Mouse (Mus musculus) thymus, adult 2 months (tissue): ENCODE data around the gene Egln1. TPM values are rescaled to one million over a fixed set of nuclear protein-coding genes. Genes with fewer than 3 reads are reported as not detected.

Source experiments
- DNase-seq: peaks from one replicate; pipeline ENCODE4 v3.0.0; 2021
- H3K27ac ChIP-seq: fragments of 200-500 bp; 2 replicates; pipeline ENCODE4 v1.5.1; 2012; ENCODE audit warnings: low read length, control low read depth; ENCODE audit not compliant: control insufficient read depth, insufficient read depth
- H3K27me3 ChIP-seq: fragments of 200-500 bp; 2 replicates; pipeline ENCODE4 v1.6.1; 2012; ENCODE audit warnings: mild to moderate bottlenecking, low read length, moderate library complexity, mixed read lengths; ENCODE audit not compliant: control insufficient read depth, insufficient read depth
- H3K36me3 ChIP-seq: fragments of 200-500 bp; 2 replicates; pipeline ENCODE4 v1.6.1; 2012; ENCODE audit warnings: mild to moderate bottlenecking, low read length, moderate library complexity; ENCODE audit not compliant: control insufficient read depth, insufficient read depth
- H3K4me1 ChIP-seq: fragments of 200-500 bp; replicated peaks from 2 replicates; pipeline ENCODE4 v1.6.1; 2012; ENCODE audit warnings: low read length; ENCODE audit not compliant: control insufficient read depth, insufficient read depth
- H3K4me3 ChIP-seq: fragments of 200-500 bp; 2 replicates; pipeline ENCODE4 v1.5.1; 2012; ENCODE audit warnings: mild to moderate bottlenecking, low read length, control low read depth, moderate library complexity; ENCODE audit not compliant: control insufficient read depth, insufficient read depth
- CTCF ChIP-seq: fragments of 200-500 bp; IDR thresholded peaks from 2 replicates; pipeline ENCODE4 v1.5.1; 2012; ENCODE audit warnings: mild to moderate bottlenecking, control low read depth, low read length, moderate library complexity, borderline replicate concordance; ENCODE audit not compliant: control insufficient read depth, poor library complexity, insufficient read depth; ENCODE audit errors: extremely low read depth
- POLR2A ChIP-seq: fragments of 200-500 bp; IDR thresholded peaks from 2 replicates; pipeline ENCODE4 v1.6.1; 2012; ENCODE audit warnings: mild to moderate bottlenecking, low read length, control low read depth, moderate library complexity; ENCODE audit not compliant: control insufficient read depth, poor library complexity, insufficient read depth; ENCODE audit errors: extremely low read depth
- WGBS: fragments of 180-500 bp; shearing (Covaris S2); methylation state at CpG from one replicate; pipeline ENCODE4 v1.1.7; 2018; 5-methylcytosine and 5-hydroxymethylcytosine counted together
- polyA plus RNA-seq: library from polyadenylated mRNA; depleted of rRNA; stranded (reverse); fragments of >200 nt; gene quantifications from 2 replicates; pipeline ENCODE4 v1.2.3, GENCODE M21; 2012

Gene Egln1
- polyA plus RNA-seq, 1 experiment = 40.5 TPM

DNA sequence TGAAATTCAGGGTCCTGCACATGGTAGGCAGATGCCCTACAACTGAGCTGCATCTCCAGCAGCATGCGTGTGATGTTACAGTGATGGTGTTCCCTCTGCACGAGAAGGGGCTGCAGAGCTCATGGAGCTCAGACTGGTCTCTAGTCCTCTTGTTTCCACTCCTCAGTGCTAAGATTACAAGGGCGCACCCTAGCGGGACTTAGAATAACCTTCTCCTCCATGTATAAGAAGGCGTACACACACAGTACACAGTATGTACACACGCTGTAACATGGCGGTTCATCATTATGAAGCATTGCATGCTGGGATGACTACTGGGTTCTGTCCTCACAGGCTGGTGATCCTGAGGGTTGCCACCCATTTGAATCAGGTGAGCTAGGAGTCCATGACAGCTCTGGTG lies 77.0 kb downstream of the Egln1 start:
- Histone ChIP-seq H3K36me3 (peaks cover 55% of the 10 kb centered on the region), H3K4me1 (no peaks in the 10 kb centered on the region), H3K27me3 (no peaks in the 10 kb centered on the region), H3K4me3 (no peak overlapping the region), H3K27ac (no peak overlapping the region)
- DNase-seq = no peak
- WGBS = 97% methylated on average over 7 of the region's 7 CpGs
- no peak for TF ChIP-seq CTCF
- no peak for TF ChIP-seq POLR2A

DNA sequence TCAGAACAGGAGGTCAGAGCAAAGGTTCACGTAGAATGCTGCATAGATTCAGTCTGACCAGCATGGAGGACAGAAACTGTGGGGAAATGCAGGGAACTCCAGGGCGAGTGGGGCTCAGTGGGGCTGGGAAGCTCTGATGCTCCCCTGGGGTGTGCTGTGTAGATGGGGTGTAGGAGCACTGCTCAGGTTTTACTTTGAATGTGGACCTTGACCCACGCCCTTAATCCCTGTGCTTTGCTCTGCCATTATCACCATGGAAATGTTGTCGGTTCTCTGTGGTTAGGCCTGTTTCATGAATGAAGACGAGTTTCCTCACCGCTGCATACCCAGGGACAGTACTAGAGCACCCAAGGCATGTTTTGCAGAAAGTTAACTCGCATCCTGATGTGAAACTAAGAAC lies 77.7 kb downstream of the Egln1 start:
- no peaks in the 10 kb centered on the region for H3K4me1 ChIP-seq
- WGBS = 97% methylated on average over 7 of the region's 7 CpGs
- H3K27me3 ChIP-seq = no peaks in the 10 kb centered on the region
- H3K27ac ChIP-seq = no peak overlapping the region
- DNase-seq = no peak
- H3K4me3 ChIP-seq = no peak overlapping the region
- TF ChIP-seq POLR2A (no peak), CTCF (no peak)
- peaks cover 49% of the 10 kb centered on the region for H3K36me3 ChIP-seq

GRCm38 (mm10) chr8:124869708-124870107 lies 79.4 kb downstream of the Egln1 start:
- no peak for DNase-seq
- 98% methylated on average over 6 of the region's 6 CpGs for WGBS
- Histone ChIP-seq H3K4me1 (peaks cover 4% of the 10 kb centered on the region), H3K27me3 (no peaks in the 10 kb centered on the region), H3K36me3 (peaks cover 34% of the 10 kb centered on the region), H3K27ac (no peak overlapping the region), H3K4me3 (no peak overlapping the region)
- no peak for TF ChIP-seq CTCF
- no peak for TF ChIP-seq POLR2A

- H3K4me3 ChIP-seq = no peak overlapping the region
- H3K36me3 ChIP-seq = peaks cover 12% of the 10 kb centered on the region
- TF ChIP-seq CTCF = no peak
- TF ChIP-seq POLR2A = no peak
- no peak for DNase-seq
- 95% methylated on average over 2 of the region's 2 CpGs for WGBS
- H3K27ac ChIP-seq = no peak overlapping the region
- no peaks in the 10 kb centered on the region for H3K27me3 ChIP-seq
- peaks cover 8% of the 10 kb centered on the region for H3K4me1 ChIP-seq
Observed at GRCm38 (mm10) chr8:124867126-124867525, 82.0 kb downstream of the Egln1 start.

- Histone ChIP-seq H3K36me3 (peaks cover 7% of the 10 kb centered on the region), H3K4me1 (peaks cover 8% of the 10 kb centered on the region), H3K4me3 (no peak overlapping the region), H3K27ac (no peak overlapping the region), H3K27me3 (no peaks in the 10 kb centered on the region)
- no peak for DNase-seq
- no peak for TF ChIP-seq CTCF
- no peak for TF ChIP-seq POLR2A
- WGBS = 47% methylated on average over 3 of the region's 3 CpGs
Observed at GRCm38 (mm10) chr8:124866669-124867068, 82.5 kb downstream of the Egln1 start.

GRCm38 (mm10) chr8:124863729-124864128 lies 85.4 kb downstream of the Egln1 start:
- Histone ChIP-seq H3K4me1 (peaks cover 8% of the 10 kb centered on the region), H3K27me3 (no peaks in the 10 kb centered on the region), H3K36me3 (no peaks in the 10 kb centered on the region), H3K4me3 (peak overlapping the region; percentile 20; the same call in 1 of the 2 replicates), H3K27ac (no peak overlapping the region)
- DNase-seq = peak; percentile 16
- WGBS = 1% methylated on average over 8 of the region's 8 CpGs
- TF ChIP-seq POLR2A (no peak), CTCF (no peak)

DNA sequence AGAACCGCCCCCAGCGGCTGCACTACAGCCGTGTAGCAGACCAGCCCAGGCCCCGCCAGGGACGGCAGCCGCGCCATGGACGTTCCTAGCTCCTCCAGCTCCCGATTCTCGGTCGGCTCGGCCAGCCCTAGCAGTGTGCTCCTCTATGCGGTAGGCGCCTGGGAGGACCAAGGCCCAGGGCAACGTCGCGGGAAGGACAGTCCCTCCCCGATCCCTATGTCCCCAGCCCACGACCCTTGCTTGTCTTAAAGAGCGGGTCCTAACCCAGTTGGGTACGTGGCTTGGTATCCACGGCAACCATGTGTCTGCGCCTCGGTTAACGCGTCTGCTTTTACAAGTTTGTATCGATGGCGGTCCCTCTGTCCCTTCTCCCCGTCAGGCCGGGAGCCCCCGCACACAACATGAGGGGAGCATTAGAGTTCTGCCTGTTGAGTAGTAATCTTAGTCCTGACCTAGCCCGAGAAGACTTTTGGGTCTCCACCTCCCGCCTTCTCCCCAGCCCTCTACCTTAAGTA lies 85.9 kb downstream of the Egln1 start:
- TF ChIP-seq CTCF (no peak), POLR2A (no peak)
- no peak for DNase-seq
- WGBS = under 1% methylated on average over 33 of the region's 33 CpGs
- Histone ChIP-seq H3K36me3 (no peaks in the 10 kb centered on the region), H3K4me1 (peaks cover 8% of the 10 kb centered on the region), H3K27me3 (no peaks in the 10 kb centered on the region), H3K4me3 (peak overlapping the region; percentile 96), H3K27ac (peak overlapping the region; percentile 14; the same call in 1 of the 2 replicates)
